Mouse (Mus musculus): ENCODE measurements around the gene Laptm5.

DNA sequence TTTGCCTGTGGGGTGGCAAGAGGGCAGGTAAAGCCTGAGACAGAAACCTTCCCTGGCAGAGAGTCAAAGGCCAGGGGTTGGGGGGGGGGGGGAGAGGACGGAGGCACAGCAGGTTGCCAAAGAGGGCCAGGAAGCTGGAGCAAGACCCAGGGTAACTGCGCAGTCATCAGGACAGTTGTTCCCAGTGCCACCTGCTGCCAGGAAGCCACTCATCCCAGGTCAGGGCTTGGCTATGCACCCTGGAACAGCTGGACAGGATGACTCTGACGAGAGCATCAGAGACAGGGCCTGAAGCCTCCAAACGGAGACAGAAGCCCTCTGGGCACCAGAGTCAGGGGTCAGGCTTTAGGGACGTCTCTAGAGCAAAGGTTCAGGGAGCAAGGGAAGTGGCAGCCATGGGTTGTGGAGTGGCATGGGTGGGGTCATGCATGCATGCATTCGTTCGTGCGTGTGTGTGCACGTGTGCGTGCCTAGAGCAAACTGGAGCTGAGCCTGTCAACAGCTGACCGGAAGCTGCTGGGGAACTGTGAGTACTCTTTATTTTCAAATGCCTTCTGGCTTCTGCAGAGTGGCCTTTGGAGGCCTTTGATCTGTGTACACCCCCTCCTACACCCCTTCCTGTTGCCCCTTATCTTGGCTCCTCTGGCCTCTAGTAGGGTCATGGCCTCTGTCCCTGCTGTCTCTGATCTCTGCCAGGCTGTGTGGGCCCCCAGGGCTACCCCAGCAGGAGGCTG, 23.0 kb upstream of the Laptm5 start:
- TF ChIP-seq CTCF (IDR thresholded peaks at IDR 0.05; ENCODE audit: extremely low read depth, insufficient read depth, low read length) (no peak), POLR2A (IDR thresholded peaks at IDR 0.05; ENCODE audit: extremely low read depth, insufficient read depth, low read length) (no peak)
